Mouse (Mus musculus): ENCODE results near the gene Mmab.

The Mmab gene

GRCm38 (mm10) chr5:114443566-114444367, at the start of gene Mmab, which contains the start of gene Mvk:
Mmab (minus strand) TSS chr5:114444060.
Mvk (plus strand) TSS chr5:114444269.
- peak; percentile 98 for DNase-seq (ENCODE audit: extremely low read depth, low read depth)

- DNase-seq (ENCODE audit: extremely low read depth, low read depth), result no peak
Observed at GRCm38 (mm10) chr5:114490241-114490640, 46.4 kb upstream of the Mmab start.

GRCm38 (mm10) chr5:114489570-114489969, 45.7 kb upstream of the Mmab start:
- DNase-seq (ENCODE audit: extremely low read depth, low read depth), result no peak

GRCm38 (mm10) chr5:114485685-114486084, 41.8 kb upstream of the Mmab start:
- peak; percentile 97 for DNase-seq (ENCODE audit: extremely low read depth, low read depth)

- no peak for DNase-seq (ENCODE audit: extremely low read depth, low read depth)
Observed at GRCm38 (mm10) chr5:114482587-114483011, 38.7 kb upstream of the Mmab start.

GRCm38 (mm10) chr5:114478267-114478666, 34.4 kb upstream of the Mmab start:
- DNase-seq (ENCODE audit: extremely low read depth, low read depth), result no peak

GRCm38 (mm10) chr5:114474741-114475491, 31.1 kb upstream of the Mmab start:
- DNase-seq (ENCODE audit: extremely low read depth, low read depth), result no peak

- no peak for DNase-seq (ENCODE audit: extremely low read depth, low read depth)
Observed at GRCm38 (mm10) chr5:114470359-114470758, 26.5 kb upstream of the Mmab start.

- no peak for DNase-seq (ENCODE audit: extremely low read depth, low read depth)
Observed at GRCm38 (mm10) chr5:114468007-114468406, 24.1 kb upstream of the Mmab start.

GRCm38 (mm10) chr5:114467430-114467829, 23.6 kb upstream of the Mmab start:
- no peak for DNase-seq (ENCODE audit: extremely low read depth, low read depth)

GRCm38 (mm10) chr5:114467019-114467418, 23.2 kb upstream of the Mmab start:
- no peak for DNase-seq (ENCODE audit: extremely low read depth, low read depth)

- no peak for DNase-seq (ENCODE audit: extremely low read depth, low read depth)
Observed at GRCm38 (mm10) chr5:114465641-114466040, 21.8 kb upstream of the Mmab start.

- DNase-seq (ENCODE audit: extremely low read depth, low read depth), result no peak
Observed at GRCm38 (mm10) chr5:114464561-114464960, 20.7 kb upstream of the Mmab start.

- no peak for DNase-seq (ENCODE audit: extremely low read depth, low read depth)
Observed at GRCm38 (mm10) chr5:114462067-114463040, 18.5 kb upstream of the Mmab start.

- no peak for DNase-seq (ENCODE audit: extremely low read depth, low read depth)
Observed at GRCm38 (mm10) chr5:114461238-114461637, 17.4 kb upstream of the Mmab start.

- no peak for DNase-seq (ENCODE audit: extremely low read depth, low read depth)
Observed at GRCm38 (mm10) chr5:114456995-114457605, 13.2 kb upstream of the Mmab start.

- no peak for DNase-seq (ENCODE audit: extremely low read depth, low read depth)
Observed at GRCm38 (mm10) chr5:114456287-114456686, 12.4 kb upstream of the Mmab start.

- no peak for DNase-seq (ENCODE audit: extremely low read depth, low read depth)
Observed at GRCm38 (mm10) chr5:114449011-114449410, 5.2 kb upstream of the Mmab start.

GRCm38 (mm10) chr5:114444368-114444692, 470 bp upstream of the Mmab start:
- DNase-seq (ENCODE audit: extremely low read depth, low read depth), result no peak

GRCm38 (mm10) chr5:114435588-114435987, 8.3 kb downstream of the Mmab start:
- no peak for DNase-seq (ENCODE audit: extremely low read depth, low read depth)

- no peak for DNase-seq (ENCODE audit: extremely low read depth, low read depth)
Observed at GRCm38 (mm10) chr5:114434359-114434758, 9.5 kb downstream of the Mmab start.
